Mouse (Mus musculus) lung, postnatal 0 days (tissue): ENCODE data around the gene Bcar3.

Experiments used
- CTCF ChIP-seq: IDR thresholded peaks from 2 replicates; pipeline ENCODE4 v1.5.1; 2016; ENCODE audit warnings: antibody characterized with exemption, mild to moderate bottlenecking
- EP300 ChIP-seq: IDR thresholded peaks from 2 replicates; pipeline ENCODE4 v1.6.1; 2016; ENCODE audit warnings: antibody characterized with exemption, mild to moderate bottlenecking, control low read depth

GRCm38 (mm10) chr3:122458743-122459142, 164.8 kb downstream of the Bcar3 start:
- no peak for TF ChIP-seq CTCF
- TF ChIP-seq EP300, result peak; percentile 98
